Mouse (Mus musculus): ENCODE results near the gene Dnmbp. TPM values are rescaled to one million over a fixed set of nuclear protein-coding genes. Genes with fewer than 3 reads are reported as not detected.
"Not testable (repeated sequence)": the region's sequence is repeated elsewhere in the genome, so short reads cannot be mapped to it uniquely, and the experiment has no call there.

The Dnmbp gene
- polyA plus RNA-seq, 2 experiments, result 1.3 to 2.2 TPM

DNA sequence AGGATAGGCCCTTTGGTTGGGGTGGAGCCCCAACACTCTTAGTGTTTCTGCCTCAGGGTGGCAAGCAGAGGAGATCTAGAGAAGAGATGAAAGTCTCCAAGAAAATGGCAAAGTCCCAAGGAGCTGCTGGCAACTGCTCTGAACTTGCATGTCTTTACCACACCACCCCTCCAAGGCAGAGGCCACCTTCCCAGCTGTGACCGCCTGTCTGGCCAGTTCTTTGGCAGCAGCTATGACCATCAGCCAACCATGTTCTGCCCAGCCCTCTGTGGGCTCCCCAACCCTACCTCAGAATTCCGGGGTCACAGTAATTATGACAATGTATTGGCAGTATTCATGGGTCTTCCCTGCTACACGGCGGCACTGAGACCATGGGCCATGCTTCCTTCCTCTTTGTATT, 14.9 kb upstream of the Dnmbp start:
- Histone ChIP-seq H3K27ac (no peak overlapping the region), H3K4me2 (ENCODE audit: low read depth) (no peak overlapping the region), H3K27me3 (ENCODE audit: control insufficient read depth, insufficient read depth, low read length) (no peaks in the 10 kb centered on the region), H3K36me3 (replicated peaks; ENCODE audit: control insufficient read depth, insufficient read depth, low read depth) (no peaks in the 10 kb centered on the region), H3K4me1 (replicated peaks; ENCODE audit: control insufficient read depth in 2 of 2, insufficient read depth in 2 of 2, low read length in 1 of 2) (no peaks in the 10 kb centered on the region), H3K9ac (replicated peaks) (no peak overlapping the region), H3K4me3 (ENCODE audit: insufficient read depth in 1 of 2, low read depth in 2 of 2, low read length in 2 of 2) (no peak overlapping the region), H3K9me3 (ENCODE audit: control insufficient read depth, low read length) (no peaks in the 10 kb centered on the region)
- no peak for ATAC-seq (ENCODE audit: insufficient read depth)
- no peak for TF ChIP-seq EP300 (IDR thresholded peaks at IDR 0.05; ENCODE audit: low read depth)
- TF ChIP-seq CTCF (IDR thresholded peaks at IDR 0.05; ENCODE audit: low read depth), result no peak
- DNase-seq (ENCODE audit: low read depth in 3 of 3, low spot score in 3 of 3), result no peak
- 31% methylated on average over 4 of the region's 4 CpGs for WGBS (ENCODE audit: insufficient replicate concordance)

GRCm38 (mm10) chr19:43952936-43953335, 12.9 kb upstream of the Dnmbp start:
- H3K9me3 ChIP-seq (ENCODE audit: control insufficient read depth, low read length); H3K36me3 ChIP-seq (replicated peaks; ENCODE audit: control insufficient read depth, insufficient read depth, low read depth); H3K27ac ChIP-seq; H3K4me1 ChIP-seq (replicated peaks; ENCODE audit: control insufficient read depth in 2 of 2, insufficient read depth in 2 of 2, low read length in 1 of 2); H3K4me3 ChIP-seq (ENCODE audit: insufficient read depth in 1 of 2, low read depth in 2 of 2, low read length in 2 of 2); DNase-seq (ENCODE audit: low read depth in 3 of 3, low spot score in 3 of 3); H3K9ac ChIP-seq (replicated peaks); H3K27me3 ChIP-seq (ENCODE audit: control insufficient read depth, insufficient read depth, low read length); ATAC-seq (ENCODE audit: insufficient read depth); H3K4me2 ChIP-seq (ENCODE audit: low read depth): not testable (repeated sequence)
- 66% methylated on average over 7 of the region's 8 CpGs for WGBS (ENCODE audit: insufficient replicate concordance)
- 0 out of 2 replicates have a peak, but pooled peaks have one; percentile 3 for TF ChIP-seq CTCF (IDR thresholded peaks at IDR 0.05; ENCODE audit: low read depth)

DNA sequence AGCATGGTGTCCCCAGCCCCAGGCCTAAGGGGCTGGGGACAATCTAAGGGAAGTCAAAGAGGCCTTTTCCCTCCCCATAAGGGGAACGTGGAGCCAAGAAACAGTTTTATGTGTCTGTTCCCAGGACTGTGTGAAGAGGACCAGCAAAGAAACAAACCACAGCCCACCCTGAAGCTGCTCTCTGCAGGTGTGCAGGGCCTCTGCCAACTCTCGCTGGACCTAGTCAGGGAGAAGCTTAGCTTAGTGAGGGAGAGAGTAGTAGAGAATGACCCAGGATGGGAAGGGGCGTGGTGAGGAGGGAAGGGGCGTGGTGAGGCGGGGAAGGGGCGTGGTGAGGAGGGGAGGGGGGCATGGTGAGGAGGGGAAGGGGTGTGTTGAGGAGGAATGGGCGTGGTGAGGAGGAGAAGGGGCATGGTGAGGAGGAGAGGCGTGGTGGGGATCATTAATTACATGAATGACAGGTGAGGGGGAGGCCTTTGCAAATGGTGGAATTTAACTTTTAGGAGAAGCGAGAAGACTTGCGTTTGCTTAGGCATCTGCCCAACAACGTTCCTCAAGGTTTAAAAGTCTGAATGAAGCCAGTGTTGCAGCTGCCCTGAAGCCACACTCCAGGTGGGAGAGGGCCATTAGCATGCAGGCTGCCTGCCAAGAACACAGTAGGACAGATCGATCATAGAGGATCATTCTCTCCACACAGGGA, 9.3 kb upstream of the Dnmbp start:
- WGBS (ENCODE audit: insufficient replicate concordance), result 16% methylated on average over 12 of the region's 12 CpGs
- Histone ChIP-seq H3K27me3 (ENCODE audit: control insufficient read depth, insufficient read depth, low read length) (no peaks in the 10 kb centered on the region), H3K9ac (replicated peaks) (no peak overlapping the region), H3K4me1 (replicated peaks; ENCODE audit: control insufficient read depth in 2 of 2, insufficient read depth in 2 of 2, low read length in 1 of 2) (peaks cover 0 to 6% of the 10 kb centered on the region in 2 experiments; a peak in 2 of 4 replicates), H3K9me3 (ENCODE audit: control insufficient read depth, low read length) (no peaks in the 10 kb centered on the region), H3K4me2 (ENCODE audit: low read depth) (no peak overlapping the region), H3K36me3 (replicated peaks; ENCODE audit: control insufficient read depth, insufficient read depth, low read depth) (no peaks in the 10 kb centered on the region), H3K4me3 (ENCODE audit: insufficient read depth in 1 of 2, low read depth in 2 of 2, low read length in 2 of 2) (no peak overlapping the region), H3K27ac (no peak overlapping the region)
- TF ChIP-seq EP300 (IDR thresholded peaks at IDR 0.05; ENCODE audit: low read depth), result no peak
- no peak for TF ChIP-seq CTCF (IDR thresholded peaks at IDR 0.05; ENCODE audit: low read depth)
- no peak for DNase-seq (ENCODE audit: low read depth in 3 of 3, low spot score in 3 of 3)
- ATAC-seq (ENCODE audit: insufficient read depth), result no peak

GRCm38 (mm10) chr19:43944566-43944965, 4.6 kb upstream of the Dnmbp start:
- Histone ChIP-seq H3K4me3 (ENCODE audit: insufficient read depth in 1 of 2, low read depth in 2 of 2, low read length in 2 of 2) (no peak overlapping the region), H3K27ac (no peak overlapping the region), H3K4me1 (replicated peaks; ENCODE audit: control insufficient read depth in 2 of 2, insufficient read depth in 2 of 2, low read length in 1 of 2) (peaks cover 0 to 8% of the 10 kb centered on the region in 2 experiments; a peak in 2 of 4 replicates), H3K36me3 (replicated peaks; ENCODE audit: control insufficient read depth, insufficient read depth, low read depth) (no peaks in the 10 kb centered on the region), H3K9me3 (ENCODE audit: control insufficient read depth, low read length) (no peaks in the 10 kb centered on the region), H3K4me2 (ENCODE audit: low read depth) (no peak overlapping the region), H3K27me3 (ENCODE audit: control insufficient read depth, insufficient read depth, low read length) (no peaks in the 10 kb centered on the region), H3K9ac (replicated peaks) (no peak overlapping the region)
- ATAC-seq (ENCODE audit: insufficient read depth) (no peak), DNase-seq (ENCODE audit: low read depth in 3 of 3, low spot score in 3 of 3) (no peak)
- TF ChIP-seq EP300 (IDR thresholded peaks at IDR 0.05; ENCODE audit: low read depth), result no peak
- TF ChIP-seq CTCF (IDR thresholded peaks at IDR 0.05; ENCODE audit: low read depth), result no peak
- 62% methylated on average over 8 of the region's 8 CpGs for WGBS (ENCODE audit: insufficient replicate concordance)

DNA sequence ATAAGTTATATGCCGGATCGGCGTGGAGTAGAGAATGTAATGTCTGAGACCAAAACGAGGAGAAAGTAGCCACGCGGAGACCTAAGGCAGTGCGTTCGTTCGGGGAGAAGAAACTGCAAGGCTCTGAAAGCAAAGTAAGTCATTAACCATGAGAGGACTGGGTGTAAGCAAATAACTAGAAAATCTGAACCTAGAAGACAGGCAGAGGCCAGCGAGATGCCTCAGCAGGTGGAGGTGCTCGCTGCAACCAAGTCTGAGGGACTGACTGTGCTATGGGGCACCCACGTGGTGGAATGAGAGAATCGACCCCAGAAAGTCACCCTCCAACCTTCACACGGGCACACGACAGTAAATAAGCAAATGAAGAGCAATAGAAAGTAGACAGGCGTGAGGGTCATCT, 3.1 kb upstream of the Dnmbp start:
- Histone ChIP-seq H3K9me3 (ENCODE audit: control insufficient read depth, low read length) (no peaks in the 10 kb centered on the region), H3K4me2 (ENCODE audit: low read depth) (no peak overlapping the region), H3K27me3 (ENCODE audit: control insufficient read depth, insufficient read depth, low read length) (no peaks in the 10 kb centered on the region), H3K36me3 (replicated peaks; ENCODE audit: control insufficient read depth, insufficient read depth, low read depth) (no peaks in the 10 kb centered on the region), H3K9ac (replicated peaks) (no peak overlapping the region), H3K4me3 (ENCODE audit: insufficient read depth in 1 of 2, low read depth in 2 of 2, low read length in 2 of 2) (no peak overlapping the region), H3K27ac (no peak overlapping the region), H3K4me1 (replicated peaks; ENCODE audit: control insufficient read depth in 2 of 2, insufficient read depth in 2 of 2, low read length in 1 of 2) (peaks cover 0 to 10% of the 10 kb centered on the region in 2 experiments; a peak in 1 of 4 replicates)
- TF ChIP-seq EP300 (IDR thresholded peaks at IDR 0.05; ENCODE audit: low read depth), result no peak
- no peak for TF ChIP-seq CTCF (IDR thresholded peaks at IDR 0.05; ENCODE audit: low read depth)
- DNase-seq (ENCODE audit: low read depth in 3 of 3, low spot score in 3 of 3) (no peak), ATAC-seq (ENCODE audit: insufficient read depth) (no peak)
- WGBS (ENCODE audit: insufficient replicate concordance), result 65% methylated on average over 16 of the region's 16 CpGs

Data from liver, embryonic 14.5 days (tissue).